Mouse (Mus musculus): Measurements from ENCODE around the gene E2f4.

The E2f4 gene

DNA sequence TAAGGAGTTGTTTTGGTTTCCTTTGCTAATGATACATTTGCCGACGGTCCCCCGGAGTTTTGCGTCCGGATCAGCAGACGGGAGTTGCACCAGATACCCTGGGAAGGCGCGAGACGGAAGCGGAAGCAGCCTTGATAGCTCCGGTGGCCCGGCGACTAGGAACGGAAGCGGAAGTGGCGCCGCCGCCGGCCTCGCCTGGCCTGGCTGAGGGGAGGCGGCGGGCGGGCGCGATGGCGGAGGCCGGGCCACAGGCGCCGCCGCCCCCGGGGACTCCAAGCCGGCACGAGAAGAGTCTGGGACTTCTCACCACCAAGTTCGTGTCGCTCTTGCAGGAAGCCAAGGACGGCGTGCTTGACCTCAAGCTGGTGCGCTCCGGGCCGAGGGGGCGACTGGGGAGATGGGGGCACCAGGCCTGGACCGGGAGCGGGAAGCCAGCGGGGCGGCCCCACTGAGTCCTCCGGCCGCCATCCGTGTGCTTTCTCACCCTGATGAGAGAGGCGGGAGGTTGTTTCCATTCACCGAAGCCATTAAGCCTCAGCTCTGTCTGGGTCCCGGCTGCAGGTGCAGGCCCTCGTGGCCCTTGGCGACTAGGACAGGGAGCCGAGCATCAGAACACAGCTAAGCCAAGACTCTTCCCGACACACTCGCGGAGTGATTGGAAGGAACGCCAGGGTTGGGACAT, at the start of gene E2f4:
Gene E2f4, plus strand, starts transcription at position 153 of the 682 bp plus-strand sequence.
- DNase-seq: peak; percentile 96

GRCm38 (mm10) chr8:105251954-105252353, 45.5 kb upstream of the E2f4 start:
- no peak for DNase-seq

DNA sequence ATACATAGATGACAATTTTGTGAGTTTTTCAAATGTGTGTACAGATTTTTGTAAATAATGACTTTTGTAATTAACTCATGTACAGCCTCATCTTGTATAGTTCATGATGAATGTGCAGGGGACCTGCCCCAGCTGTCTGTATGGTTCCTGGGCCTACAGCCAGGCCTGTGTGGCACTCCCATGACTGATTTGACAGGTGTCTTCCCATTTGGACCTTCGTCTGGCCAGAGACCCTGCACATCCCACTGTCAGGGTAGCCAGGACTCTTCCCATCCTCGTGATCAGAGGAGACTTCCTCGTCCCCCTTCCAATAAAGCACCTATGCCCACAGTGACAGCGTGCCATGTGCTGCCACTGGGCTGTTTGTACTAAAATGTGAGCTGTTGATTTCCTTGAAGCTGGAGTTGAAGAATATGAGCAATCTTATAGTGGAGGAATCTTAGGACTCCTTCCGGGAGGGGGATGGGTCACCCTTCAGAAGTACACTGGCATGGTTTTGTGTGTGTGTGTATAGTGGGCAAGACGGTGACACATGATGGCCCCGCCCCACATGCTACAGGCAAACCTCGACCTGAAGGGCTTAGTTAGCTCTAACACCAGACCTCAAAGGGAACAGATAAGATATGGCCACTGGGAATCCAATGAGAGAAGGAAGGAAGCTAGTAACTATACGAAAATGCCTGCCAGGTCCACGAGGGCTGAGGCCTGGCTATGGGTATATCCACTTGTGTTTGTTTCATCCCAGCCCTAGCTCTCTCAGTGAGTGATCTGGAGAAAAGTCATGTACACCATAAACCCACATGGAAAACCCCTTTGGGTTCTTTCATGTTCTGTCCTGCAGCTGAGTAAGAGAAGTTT, 44.6 kb upstream of the E2f4 start:
- DNase-seq: no peak

GRCm38 (mm10) chr8:105253766-105254151, 43.7 kb upstream of the E2f4 start:
- no peak for DNase-seq

- peak; percentile 90 for DNase-seq
Measured at GRCm38 (mm10) chr8:105254152-105254965, 43.1 kb upstream of the E2f4 start.

- DNase-seq: no peak
Measured at GRCm38 (mm10) chr8:105254966-105255350, 42.5 kb upstream of the E2f4 start, which contains the start of gene B3gnt9. B3gnt9 (minus strand) TSS chr8:105255153.

- DNase-seq: no peak
Measured at GRCm38 (mm10) chr8:105257318-105258114, 39.9 kb upstream of the E2f4 start.

DNA sequence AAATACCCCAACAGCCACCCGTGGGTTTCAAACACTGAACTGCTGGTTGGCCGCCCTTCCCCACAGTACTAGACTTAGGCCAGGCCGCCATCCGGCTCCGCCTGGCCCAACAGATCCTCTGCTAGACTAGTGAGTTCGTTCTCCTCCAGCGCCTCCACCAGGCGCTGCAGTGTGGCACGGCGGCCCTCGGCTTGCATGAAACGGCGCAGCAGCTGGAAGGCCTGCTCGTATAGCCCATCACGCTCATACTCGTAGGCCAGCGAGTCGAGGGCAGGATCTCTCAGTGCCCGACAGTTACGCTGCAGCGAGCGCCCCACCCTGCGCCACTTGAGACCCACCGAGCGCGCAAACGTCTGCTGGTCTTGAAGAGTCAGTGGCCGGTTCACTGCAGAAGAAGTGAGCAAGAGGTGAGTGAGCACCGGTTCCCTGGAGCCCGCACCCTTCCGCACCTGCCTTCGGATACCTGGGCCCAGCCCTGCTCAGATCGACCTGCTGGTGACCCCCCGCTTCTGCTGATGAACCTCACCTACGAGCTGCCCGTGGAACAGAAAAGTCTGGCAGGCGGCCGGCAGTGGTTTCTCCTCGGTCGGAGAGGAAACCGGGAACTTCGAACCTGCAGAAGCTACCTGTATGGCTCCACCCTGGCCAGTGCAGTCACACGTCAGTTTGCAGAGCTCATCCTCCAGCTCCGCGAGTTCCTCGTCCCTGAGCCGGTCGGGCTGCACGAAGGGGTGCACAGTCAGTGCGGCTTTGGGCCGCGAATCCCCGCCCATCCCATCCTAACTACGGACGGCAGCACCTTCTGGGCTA, 38.3 kb upstream of the E2f4 start:
- no peak for DNase-seq

GRCm38 (mm10) chr8:105259721-105260320, 37.6 kb upstream of the E2f4 start:
- peak; percentile 59 for DNase-seq

GRCm38 (mm10) chr8:105260371-105261099, 36.9 kb upstream of the E2f4 start:
- no peak for DNase-seq

DNA sequence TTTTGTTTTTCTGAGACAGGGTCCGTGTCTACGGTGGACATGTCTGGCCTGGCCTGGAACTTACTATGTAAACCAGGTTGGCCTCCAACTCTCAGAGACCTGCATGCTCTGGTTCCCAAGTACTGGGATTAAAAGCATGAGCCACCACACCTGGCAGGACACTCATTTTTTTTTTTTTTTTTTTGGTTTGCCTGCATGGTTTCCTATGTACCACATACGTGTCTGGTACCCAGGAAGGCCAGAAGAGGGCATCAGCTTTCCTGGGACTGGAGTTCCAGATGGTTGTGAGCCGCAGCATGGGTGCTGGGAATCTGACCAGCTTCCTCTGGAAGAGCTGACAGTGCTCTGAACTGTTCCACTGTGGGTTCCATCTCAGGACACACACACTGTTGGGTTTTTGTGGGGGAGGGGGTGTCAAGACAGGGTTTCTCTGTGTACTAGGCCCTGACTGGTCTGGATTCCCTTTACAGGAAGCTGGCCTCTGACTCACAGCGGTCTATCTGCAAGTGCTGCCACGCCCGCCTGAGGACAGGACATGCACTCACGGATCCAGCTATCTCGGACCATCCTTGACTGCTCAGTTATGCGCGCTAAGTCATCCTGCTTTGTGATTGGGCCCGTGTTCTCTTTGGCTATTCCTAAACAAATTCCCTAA, 36.0 kb upstream of the E2f4 start:
- no peak for DNase-seq

GRCm38 (mm10) chr8:105263244-105263912, 34.1 kb upstream of the E2f4 start:
- DNase-seq: no peak

DNA sequence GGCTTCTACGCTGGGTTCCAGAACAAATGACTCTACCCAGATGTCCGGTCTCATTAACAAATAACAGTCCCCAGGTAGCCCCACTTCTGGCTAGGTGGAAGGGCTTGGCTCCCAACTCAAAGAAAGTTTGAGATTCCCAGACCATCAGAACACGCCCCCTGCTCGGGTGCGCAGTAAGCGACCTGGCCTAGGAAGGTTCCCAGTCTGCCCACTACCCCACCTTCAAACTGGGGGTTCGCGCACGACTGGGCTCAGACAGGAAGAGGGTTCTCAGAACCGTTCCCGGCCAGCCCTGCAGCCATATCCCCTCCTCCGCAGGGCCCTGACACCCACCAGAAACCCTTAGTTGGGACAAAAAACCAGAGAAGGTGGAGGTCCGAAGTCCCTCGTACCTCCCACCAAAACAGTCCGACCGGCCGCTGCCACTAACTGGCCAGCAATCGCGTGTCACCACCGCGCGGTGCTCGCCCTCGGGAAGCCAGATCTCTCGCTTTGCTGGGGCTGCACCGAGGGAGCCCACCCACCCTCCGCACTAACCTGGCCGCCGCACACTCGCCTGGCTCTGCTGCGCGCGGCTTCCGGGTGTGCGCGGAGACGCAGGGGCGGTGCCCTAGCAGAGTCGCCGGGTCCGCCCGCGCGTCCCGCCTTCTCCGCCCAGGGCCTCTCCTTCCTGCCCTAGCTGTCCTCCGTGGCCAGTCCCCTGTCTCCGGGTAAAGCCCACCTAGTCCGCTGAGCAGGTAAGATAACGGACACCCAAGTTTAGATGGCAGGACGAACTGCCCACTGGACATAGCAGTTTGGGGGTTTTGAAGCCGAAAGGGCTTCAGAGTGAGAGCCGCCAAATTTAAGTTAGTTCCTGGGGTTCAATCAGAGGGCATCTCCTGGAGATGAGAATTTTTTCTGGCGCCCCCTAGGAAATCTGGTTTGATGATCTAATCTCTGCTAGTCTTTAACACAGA, 33.2 kb upstream of the E2f4 start, which contains the start of the genes Tradd and Fbxl8:
Gene Tradd, minus strand, starts transcription at position 586 of the 959 bp plus-strand sequence.
Gene Fbxl8, plus strand, starts transcription at position 625 of the 959 bp plus-strand sequence.
- no peak for DNase-seq

- no peak for DNase-seq
Measured at GRCm38 (mm10) chr8:105265128-105265527, 32.3 kb upstream of the E2f4 start.

GRCm38 (mm10) chr8:105266775-105267174, 30.7 kb upstream of the E2f4 start:
- DNase-seq: no peak

DNA sequence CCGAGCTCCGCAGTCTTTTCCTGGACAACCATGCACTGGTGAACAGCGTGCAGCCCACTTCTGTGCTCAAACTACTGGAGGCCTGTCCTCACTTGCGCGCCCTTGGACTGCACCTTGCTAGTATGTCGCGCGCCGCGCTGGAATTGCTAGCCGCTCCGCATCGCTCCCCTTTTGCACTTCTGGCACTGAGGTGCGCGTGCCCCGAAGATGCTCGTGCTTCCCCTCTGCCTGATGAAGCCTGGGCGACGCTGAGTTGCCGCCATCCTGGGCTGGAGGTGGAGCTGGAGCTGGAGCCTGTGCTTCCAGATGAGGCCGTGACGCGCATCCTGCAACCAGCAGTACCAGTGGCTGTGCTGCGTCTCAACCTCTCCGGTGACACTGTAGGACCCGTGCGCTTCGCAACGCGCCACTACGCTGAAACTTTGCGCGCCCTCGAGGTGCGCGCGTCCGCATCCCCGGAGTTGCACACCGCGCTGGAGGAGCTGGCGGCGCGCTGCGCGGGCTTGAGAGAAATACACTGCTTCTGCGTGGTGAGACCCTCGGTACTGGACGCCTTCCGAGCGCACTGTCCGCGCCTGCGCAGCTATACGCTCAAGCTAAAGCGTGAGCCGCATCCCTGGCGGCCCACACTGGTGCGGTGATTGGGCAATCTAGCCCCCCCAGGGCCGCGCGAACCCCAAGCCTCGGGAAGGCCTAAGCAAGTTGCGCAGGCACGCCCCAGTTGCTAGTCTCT, 29.0 kb upstream of the E2f4 start:
- peak; percentile 92 for DNase-seq

DNA sequence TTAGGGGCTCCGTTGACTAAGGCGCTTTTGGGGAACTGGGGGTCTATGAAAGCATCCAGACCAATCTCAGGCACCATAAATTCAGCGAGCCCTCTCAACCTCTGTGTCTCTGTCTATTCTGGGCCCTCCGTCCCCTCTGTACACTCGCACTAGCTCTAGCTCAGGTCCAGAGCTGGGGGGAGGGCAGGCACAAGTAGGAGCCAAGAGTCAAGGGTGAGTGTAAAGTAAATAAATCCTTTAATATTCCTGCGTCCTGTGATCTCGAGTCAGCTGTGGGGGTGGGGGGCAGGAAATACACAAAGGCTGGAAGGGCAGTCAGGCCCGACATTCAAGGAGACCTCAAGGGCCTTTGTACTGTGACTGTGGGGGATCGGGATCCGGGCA, 28.4 kb upstream of the E2f4 start:
- no peak for DNase-seq
